Mouse (Mus musculus) stomach, postnatal 0 days (tissue): ENCODE results near the gene Scaper.

Experiments used
- CTCF ChIP-seq: IDR thresholded peaks from 2 replicates; pipeline ENCODE4 v1.5.1; 2016; ENCODE audit warnings: antibody characterized with exemption, low read depth, mild to moderate bottlenecking, moderate library complexity
- EP300 ChIP-seq: optimal IDR thresholded peaks from 2 replicates; pipeline ENCODE3; 2016; ENCODE audit warnings: antibody characterized with exemption

- TF ChIP-seq CTCF (no peak), EP300 (no peak)
These were observed 339.3 kb downstream of the Scaper start for GRCm38 (mm10) chr9:55598594-55598993.
